Mouse (Mus musculus) frontal cortex, postnatal 36 days (tissue): ENCODE results near the gene Plac9a.
"Not testable (repeated sequence)": the region's sequence is repeated elsewhere in the genome, so short reads cannot be mapped to it uniquely, and the experiment has no call there.

ENCODE experiments used
- DNase-seq, 2 experiments: peaks; one replicate each; pipeline ENCODE4 v3.0.0; 2022; ENCODE audit warnings: low spot score in 2 of 2

The Plac9a gene

GRCm38 (mm10) chr14:25903000-25903399, at the start of gene Plac9a:
TSS of gene Plac9a (minus strand) at chr14:25903100.
- not testable (repeated sequence) for DNase-seq

- DNase-seq = not testable (repeated sequence)
Observed at GRCm38 (mm10) chr14:25938004-25938403, 35.1 kb upstream of the Plac9a start, which contains the start of gene Cphx1. TSS of gene Cphx1 (plus strand) at chr14:25938304.

GRCm38 (mm10) chr14:25936867-25937630, 34.1 kb upstream of the Plac9a start:
- not testable (repeated sequence) for DNase-seq

- not testable (repeated sequence) for DNase-seq
Observed at GRCm38 (mm10) chr14:25927562-25927881, 24.6 kb upstream of the Plac9a start, which contains the start of gene Tmem254a. TSS of gene Tmem254a (minus strand) at chr14:25927672.

- DNase-seq = not testable (repeated sequence)
Observed at GRCm38 (mm10) chr14:25926814-25927561, 24.1 kb upstream of the Plac9a start.

- not testable (repeated sequence) for DNase-seq
Observed at GRCm38 (mm10) chr14:25918427-25919170, 15.7 kb upstream of the Plac9a start.

GRCm38 (mm10) chr14:25908976-25909375, 6.1 kb upstream of the Plac9a start:
- DNase-seq = not testable (repeated sequence)

GRCm38 (mm10) chr14:25907272-25907671, 4.4 kb upstream of the Plac9a start:
- DNase-seq = not testable (repeated sequence)

- peak in 1 of 2 experiments; percentile 6 for DNase-seq
Observed at GRCm38 (mm10) chr14:25905243-25905642, 2.3 kb upstream of the Plac9a start.

GRCm38 (mm10) chr14:25895686-25896085, 7.2 kb downstream of the Plac9a start:
- not testable (repeated sequence) for DNase-seq

GRCm38 (mm10) chr14:25894566-25894965, 8.3 kb downstream of the Plac9a start:
- not testable (repeated sequence) for DNase-seq

- DNase-seq = not testable (repeated sequence)
Observed at GRCm38 (mm10) chr14:25885886-25886285, 17.0 kb downstream of the Plac9a start.

- not testable (repeated sequence) for DNase-seq
Observed at GRCm38 (mm10) chr14:25881769-25882168, 21.1 kb downstream of the Plac9a start.

- DNase-seq = not testable (repeated sequence)
Observed at GRCm38 (mm10) chr14:25876640-25877039, 26.3 kb downstream of the Plac9a start.

GRCm38 (mm10) chr14:25872461-25873415, 30.2 kb downstream of the Plac9a start:
- DNase-seq = peak; percentile 38 to 50

- DNase-seq = no peak
Observed at GRCm38 (mm10) chr14:25869135-25869878, 33.6 kb downstream of the Plac9a start.

GRCm38 (mm10) chr14:25868706-25869105, 34.2 kb downstream of the Plac9a start:
- no peak for DNase-seq

- no peak for DNase-seq
Observed at GRCm38 (mm10) chr14:25867834-25868233, 35.1 kb downstream of the Plac9a start.

GRCm38 (mm10) chr14:25866832-25867231, 36.1 kb downstream of the Plac9a start:
- no peak for DNase-seq

- DNase-seq = no peak
Observed at GRCm38 (mm10) chr14:25866384-25866783, 36.5 kb downstream of the Plac9a start.
